Mouse (Mus musculus) limb, embryonic 11.5 days (tissue): Measurements from ENCODE around the gene Kcnj9. TPM values are rescaled to one million over a fixed set of nuclear protein-coding genes. Genes with fewer than 3 reads are reported as not detected.

ENCODE experiments used
- ATAC-seq: fragments of 200-750 bp; cut with Nextera tagmentation; 2 replicates; pipeline ENCODE4 v1.8.0; 2017; ENCODE audit warnings: low read depth; ENCODE audit not compliant: insufficient number of reproducible peaks, low FRiP score, low TSS enrichment
- DNase-seq: peaks from one replicate; pipeline ENCODE4 v3.0.0-alpha.2; 2015; ENCODE audit warnings: low spot score
- H3K27ac ChIP-seq: fragments of 300-500 bp; sonication (generic); replicated peaks from 2 replicates; pipeline ENCODE4 v1.5.1; 2014; ENCODE audit warnings: low read depth, mild to moderate bottlenecking, low read length
- H3K27me3 ChIP-seq: fragments of 300-500 bp; sonication (generic); 2 replicates; pipeline ENCODE4 v1.6.1; 2014; ENCODE audit warnings: mild to moderate bottlenecking, low read length, mixed read lengths; ENCODE audit not compliant: control insufficient read depth, insufficient read depth
- H3K36me3 ChIP-seq: fragments of 300-500 bp; sonication (generic); 2 replicates; pipeline ENCODE4 v1.6.1; 2014; ENCODE audit warnings: mild to moderate bottlenecking, low read length, moderate library complexity, mixed read lengths; ENCODE audit not compliant: control insufficient read depth, insufficient read depth
- H3K4me1 ChIP-seq: fragments of 300-500 bp; sonication (generic); 2 replicates; pipeline ENCODE4 v1.6.1; 2014; ENCODE audit warnings: low read length, mixed read lengths; ENCODE audit not compliant: control insufficient read depth, insufficient read depth
- H3K4me2 ChIP-seq: fragments of 300-500 bp; sonication (generic); 2 replicates; pipeline ENCODE4 v1.6.1; 2014; ENCODE audit warnings: low read depth, mild to moderate bottlenecking, moderate library complexity; ENCODE audit not compliant: severe bottlenecking
- H3K4me3 ChIP-seq: fragments of 300-500 bp; sonication (generic); 2 replicates; pipeline ENCODE4 v1.5.1; 2014; ENCODE audit warnings: low read depth, low read length
- H3K9ac ChIP-seq: fragments of 300-500 bp; sonication (generic); 2 replicates; pipeline ENCODE4 v1.6.1; 2014; ENCODE audit warnings: mild to moderate bottlenecking, low read length
- H3K9me3 ChIP-seq: fragments of 300-500 bp; sonication (generic); 2 replicates; pipeline ENCODE4 v1.6.1; 2016; ENCODE audit warnings: low read length; ENCODE audit not compliant: control insufficient read depth
- WGBS: fragments of 180-500 bp; shearing (Covaris S2); extraction: QIAGEN DNeasy Blood & Tissue Kit; methylation state at CpG from one replicate; pipeline ENCODE4 v1.1.7; 2014; 5-methylcytosine and 5-hydroxymethylcytosine counted together
- polyA plus RNA-seq: library from polyadenylated mRNA; unstranded; fragments of >200 nt; fragmentation: Nextera tagmentation; extraction: Ambion mirVana; gene quantifications from 2 replicates; pipeline ENCODE4 v1.2.1, GENCODE M21; 2014

The Kcnj9 gene
- polyA plus RNA-seq, 1 experiment from 2014 or later, result not detected

- 75% methylated on average over 10 of the region's 10 CpGs for WGBS
- peaks cover 16% of the 10 kb centered on the region; the same call in 1 of the 2 replicates for H3K4me1 ChIP-seq
These were observed 15.3 kb downstream of the Kcnj9 start for GRCm38 (mm10) chr1:172313613-172314411.

GRCm38 (mm10) chr1:172312768-172313561 is 16.2 kb downstream of the Kcnj9 start:
- Histone ChIP-seq H3K27ac (no peak overlapping the region), H3K9ac (peak overlapping the region; percentile 60), H3K36me3 (no peaks in the 10 kb centered on the region), H3K4me1 (peaks cover 14% of the 10 kb centered on the region; the same call in 1 of the 2 replicates), H3K4me2 (peak overlapping the region; percentile 91), H3K9me3 (no peaks in the 10 kb centered on the region), H3K27me3 (no peaks in the 10 kb centered on the region), H3K4me3 (peak overlapping the region; percentile 71)
- DNase-seq, result no peak
- no peak for ATAC-seq
- 20% methylated on average over 16 of the region's 16 CpGs for WGBS

More at GRCm38 (mm10) chr1:172313613-172314411, 15.3 kb downstream of the Kcnj9 start:
- Histone ChIP-seq H3K9me3 (no peaks in the 10 kb centered on the region), H3K27ac (no peak overlapping the region), H3K9ac (0 out of 2 replicates have a peak overlapping the region, but pooled peaks have one; percentile 7), H3K36me3 (no peaks in the 10 kb centered on the region), H3K27me3 (no peaks in the 10 kb centered on the region), H3K4me2 (no peak overlapping the region), H3K4me3 (no peak overlapping the region)
- no peak for DNase-seq
- no peak for ATAC-seq

GRCm38 (mm10) chr1:172311921-172312767 is 17.0 kb downstream of the Kcnj9 start:
- no peaks in the 10 kb centered on the region for H3K27me3 ChIP-seq
- H3K4me1 ChIP-seq, result peaks cover 12% of the 10 kb centered on the region; the same call in 1 of the 2 replicates
- H3K9ac ChIP-seq, result peak overlapping the region; percentile 60
- H3K9me3 ChIP-seq, result no peaks in the 10 kb centered on the region
- peak overlapping the region; percentile 71 for H3K4me3 ChIP-seq
- peak; percentile 93 for DNase-seq
- ATAC-seq, result peak; percentile 73
- H3K36me3 ChIP-seq, result no peaks in the 10 kb centered on the region
- H3K4me2 ChIP-seq, result peak overlapping the region; percentile 91
- H3K27ac ChIP-seq, result 0 out of 2 replicates have a peak overlapping the region, but pooled peaks have one; percentile 47
- WGBS, result 1% methylated on average over 44 of the region's 55 CpGs

DNA sequence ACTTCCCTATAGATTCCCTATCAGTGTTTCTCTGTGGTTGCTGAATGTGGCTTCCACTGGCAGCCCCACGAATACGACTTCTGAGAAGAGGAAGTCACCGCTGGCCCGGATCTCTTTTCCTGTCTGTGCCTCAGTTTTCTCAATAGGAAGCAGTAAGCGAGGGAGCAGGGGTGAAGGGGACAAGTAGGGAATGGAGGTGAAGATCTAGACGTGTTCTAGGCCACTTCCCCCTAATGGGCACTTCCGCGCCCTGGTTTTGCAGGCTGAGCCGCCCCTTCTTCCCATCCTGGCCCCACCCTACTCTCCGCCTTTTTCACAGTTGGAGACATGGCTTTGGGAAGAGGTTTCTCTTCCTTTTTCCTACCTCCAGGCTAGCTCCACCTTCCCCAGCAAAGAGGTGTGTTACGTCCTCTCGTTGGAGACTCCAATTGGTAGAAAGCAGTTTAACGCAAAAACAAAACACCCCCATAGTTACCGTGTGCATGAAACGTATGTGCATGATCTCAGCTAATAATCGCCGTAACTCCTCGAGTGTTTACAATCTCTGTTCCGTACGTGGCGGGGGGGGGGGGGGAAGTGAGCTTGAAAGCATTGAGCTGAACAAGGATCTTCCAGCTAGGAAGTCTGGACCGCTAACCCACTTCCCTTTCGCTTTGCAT is 17.7 kb downstream of the Kcnj9 start:
- peak; percentile 62 for DNase-seq
- H3K9me3 ChIP-seq, result no peaks in the 10 kb centered on the region
- H3K27me3 ChIP-seq, result no peaks in the 10 kb centered on the region
- peak overlapping the region; percentile 91 for H3K4me2 ChIP-seq
- peak overlapping the region; percentile 45 for H3K9ac ChIP-seq
- H3K36me3 ChIP-seq, result no peaks in the 10 kb centered on the region
- H3K4me1 ChIP-seq, result peaks cover 11% of the 10 kb centered on the region; the same call in 1 of the 2 replicates
- H3K27ac ChIP-seq, result 0 out of 2 replicates have a peak overlapping the region, but pooled peaks have one; percentile 47
- WGBS, result 4% methylated on average over 23 of the region's 23 CpGs
- peak overlapping the region; percentile 71 for H3K4me3 ChIP-seq
- no peak for ATAC-seq

GRCm38 (mm10) chr1:172309699-172310398 is 19.3 kb downstream of the Kcnj9 start:
- H3K27me3 ChIP-seq, result no peaks in the 10 kb centered on the region
- peak; percentile 84 for ATAC-seq
- H3K4me2 ChIP-seq, result peak overlapping the region; percentile 43
- H3K4me1 ChIP-seq, result peaks cover 11% of the 10 kb centered on the region; the same call in 1 of the 2 replicates
- no peaks in the 10 kb centered on the region for H3K36me3 ChIP-seq
- H3K9ac ChIP-seq, result peak overlapping the region; percentile 52; the same call in 1 of the 2 replicates
- 5% methylated on average over 14 of the region's 14 CpGs for WGBS
- no peak overlapping the region for H3K4me3 ChIP-seq
- peak overlapping the region; percentile 75 for H3K27ac ChIP-seq
- peak; percentile 98 for DNase-seq
- H3K9me3 ChIP-seq, result no peaks in the 10 kb centered on the region

DNA sequence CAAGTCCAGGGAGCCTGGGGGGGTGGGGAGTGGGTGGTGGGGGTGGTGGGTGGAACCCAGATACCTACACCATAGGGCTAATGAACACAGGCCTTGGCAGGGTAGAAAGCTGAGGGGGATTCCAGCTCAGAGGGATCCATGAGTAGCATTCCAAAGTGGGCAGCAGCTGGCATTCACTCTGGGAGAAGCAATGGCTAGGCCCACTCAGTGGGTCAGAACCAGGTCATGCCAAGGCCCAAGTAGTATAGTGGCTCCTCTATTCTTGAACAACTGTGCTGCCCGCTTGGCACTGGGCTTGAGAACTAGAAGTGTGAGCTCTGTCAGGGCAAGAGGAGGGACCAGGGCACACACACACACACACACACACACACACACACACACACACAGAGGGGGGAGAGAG is 20.7 kb downstream of the Kcnj9 start:
- Histone ChIP-seq H3K9me3 (no peaks in the 10 kb centered on the region), H3K4me2 (no peak overlapping the region), H3K9ac (no peak overlapping the region), H3K4me3 (no peak overlapping the region), H3K27ac (peak overlapping the region; percentile 68; the same call in 1 of the 2 replicates), H3K27me3 (no peaks in the 10 kb centered on the region), H3K36me3 (no peaks in the 10 kb centered on the region), H3K4me1 (peaks cover 17% of the 10 kb centered on the region; the same call in 1 of the 2 replicates)
- ATAC-seq (no peak), DNase-seq (no peak)
- 92% methylated on average over 1 of the region's 1 CpGs for WGBS

- no peak for DNase-seq
These were observed 21.2 kb downstream of the Kcnj9 start for GRCm38 (mm10) chr1:172307936-172308335.

More at GRCm38 (mm10) chr1:172307936-172308335, 21.2 kb downstream of the Kcnj9 start:
- Histone ChIP-seq H3K9me3 (no peaks in the 10 kb centered on the region), H3K9ac (peak overlapping the region; percentile 37; the same call in 1 of the 2 replicates), H3K27ac (peak overlapping the region; percentile 68), H3K4me2 (no peak overlapping the region), H3K4me3 (no peak overlapping the region), H3K36me3 (no peaks in the 10 kb centered on the region), H3K27me3 (no peaks in the 10 kb centered on the region), H3K4me1 (peaks cover 19% of the 10 kb centered on the region; the same call in 1 of the 2 replicates)
- ATAC-seq, result no peak
- 57% methylated on average over 10 of the region's 10 CpGs for WGBS
